Mouse (Mus musculus): Measurements from ENCODE around the gene Dus3l. TPM values are rescaled to one million over a fixed set of nuclear protein-coding genes. Genes with fewer than 3 reads are reported as not detected.

Dus3l gene
- polyA plus RNA-seq, 1 experiment from 2014 or later, result 46.7 TPM

- Histone ChIP-seq H3K9me3 (no peaks in the 10 kb centered on the region), H3K9ac (replicated peaks) (peak overlapping the region; percentile 69), H3K36me3 (no peaks in the 10 kb centered on the region), H3K4me1 (replicated peaks) (peaks cover 64% of the 10 kb centered on the region), H3K27ac (no peak overlapping the region), H3K4me2 (peak overlapping the region; percentile 97), H3K27me3 (peaks cover 63% of the 10 kb centered on the region), H3K4me3 (replicated peaks) (peak overlapping the region; percentile 62)
- 2% methylated on average over 46 of the region's 51 CpGs for WGBS
- no peak for ATAC-seq (ENCODE audit: insufficient number of reproducible peaks, insufficient read depth, low FRiP score, low TSS enrichment, low read depth)
These were observed 7.7 kb upstream of the Dus3l start for GRCm38 (mm10) chr17:56756703-56757399.

GRCm38 (mm10) chr17:56757416-56758123 is 7.0 kb upstream of the Dus3l start, which contains the start of gene Nrtn:
Nrtn (minus strand) TSS chr17:56757530.
- peak within 1 kb of the TSS; percentile 69 for H3K9ac ChIP-seq (replicated peaks)
- peaks cover 55% of the 10 kb centered on the region for H3K27me3 ChIP-seq
- WGBS, result under 1% methylated on average over 37 of the region's 48 CpGs
- H3K4me3 ChIP-seq (replicated peaks), result peak within 1 kb of the TSS; percentile 62
- H3K9me3 ChIP-seq, result no peaks in the 10 kb centered on the region
- peaks cover 69% of the 10 kb centered on the region for H3K4me1 ChIP-seq (replicated peaks)
- no peaks in the 10 kb centered on the region for H3K36me3 ChIP-seq
- H3K4me2 ChIP-seq, result peak within 1 kb of the TSS; percentile 97
- no peak within 1 kb of the TSS for H3K27ac ChIP-seq
- no peak for ATAC-seq (ENCODE audit: insufficient number of reproducible peaks, insufficient read depth, low FRiP score, low TSS enrichment, low read depth)

- peaks cover 50% of the 10 kb centered on the region for H3K27me3 ChIP-seq
- H3K27ac ChIP-seq, result no peak overlapping the region
- no peak for ATAC-seq (ENCODE audit: insufficient number of reproducible peaks, insufficient read depth, low FRiP score, low TSS enrichment, low read depth)
- no peaks in the 10 kb centered on the region for H3K36me3 ChIP-seq
- WGBS, result 6% methylated on average over 12 of the region's 12 CpGs
- H3K4me3 ChIP-seq (replicated peaks), result no peak overlapping the region
- H3K4me2 ChIP-seq, result peak overlapping the region; percentile 97; the same call in 1 of the 2 replicates
- peaks cover 74% of the 10 kb centered on the region for H3K4me1 ChIP-seq (replicated peaks)
- no peaks in the 10 kb centered on the region for H3K9me3 ChIP-seq
- no peak overlapping the region for H3K9ac ChIP-seq (replicated peaks)
These were observed 6.4 kb upstream of the Dus3l start for GRCm38 (mm10) chr17:56758132-56758531.

GRCm38 (mm10) chr17:56759261-56759660 is 5.3 kb upstream of the Dus3l start:
- WGBS, result 17% methylated on average over 7 of the region's 7 CpGs
- Histone ChIP-seq H3K27me3 (peaks cover 39% of the 10 kb centered on the region), H3K4me1 (replicated peaks) (peaks cover 66% of the 10 kb centered on the region), H3K36me3 (no peaks in the 10 kb centered on the region), H3K9ac (replicated peaks) (no peak overlapping the region), H3K4me2 (no peak overlapping the region; the same call in 1 of the 2 replicates), H3K27ac (no peak overlapping the region), H3K9me3 (no peaks in the 10 kb centered on the region), H3K4me3 (replicated peaks) (no peak overlapping the region)
- ATAC-seq (ENCODE audit: insufficient number of reproducible peaks, insufficient read depth, low FRiP score, low TSS enrichment, low read depth), result no peak

GRCm38 (mm10) chr17:56761077-56761476 is 3.5 kb upstream of the Dus3l start:
- no peak for ATAC-seq (ENCODE audit: insufficient number of reproducible peaks, insufficient read depth, low FRiP score, low TSS enrichment, low read depth)
- Histone ChIP-seq H3K4me3 (replicated peaks) (no peak overlapping the region), H3K27ac (peak overlapping the region; percentile 81; the same call in 1 of the 2 replicates), H3K9me3 (no peaks in the 10 kb centered on the region), H3K36me3 (no peaks in the 10 kb centered on the region), H3K4me1 (replicated peaks) (peaks cover 66% of the 10 kb centered on the region), H3K4me2 (no peak overlapping the region), H3K9ac (replicated peaks) (no peak overlapping the region), H3K27me3 (peaks cover 20% of the 10 kb centered on the region)
- WGBS, result 70% methylated on average over 3 of the region's 3 CpGs

- ATAC-seq (ENCODE audit: insufficient number of reproducible peaks, insufficient read depth, low FRiP score, low TSS enrichment, low read depth), result peak; percentile 7; the same call in 1 of the 2 replicates
These were observed 2.6 kb upstream of the Dus3l start for GRCm38 (mm10) chr17:56761991-56762410.

GRCm38 (mm10) chr17:56762769-56763731 is 1.5 kb upstream of the Dus3l start:
- Histone ChIP-seq H3K4me2 (peak overlapping the region; percentile 77), H3K9me3 (no peaks in the 10 kb centered on the region), H3K4me3 (replicated peaks) (0 out of 2 replicates have a peak overlapping the region, but pooled peaks have one; percentile 45), H3K9ac (replicated peaks) (no peak overlapping the region), H3K36me3 (peaks cover 17% of the 10 kb centered on the region), H3K4me1 (replicated peaks) (peaks cover 50% of the 10 kb centered on the region), H3K27ac (peak overlapping the region; percentile 81; the same call in 1 of the 2 replicates), H3K27me3 (peaks cover under 1% of the 10 kb centered on the region; the same call in 1 of the 2 replicates)
- WGBS, result 54% methylated on average over 27 of the region's 27 CpGs
- ATAC-seq (ENCODE audit: insufficient number of reproducible peaks, insufficient read depth, low FRiP score, low TSS enrichment, low read depth), result no peak

More at GRCm38 (mm10) chr17:56761991-56762410, 2.6 kb upstream of the Dus3l start:
- H3K9me3 ChIP-seq, result no peaks in the 10 kb centered on the region
- peak overlapping the region; percentile 77 for H3K4me2 ChIP-seq
- WGBS, result under 1% methylated on average over 20 of the region's 28 CpGs
- peak overlapping the region; percentile 59 for H3K9ac ChIP-seq (replicated peaks)
- H3K36me3 ChIP-seq, result peaks cover 7% of the 10 kb centered on the region; the same call in 1 of the 2 replicates
- H3K4me3 ChIP-seq (replicated peaks), result peak overlapping the region; percentile 45
- peaks cover 59% of the 10 kb centered on the region for H3K4me1 ChIP-seq (replicated peaks)
- H3K27me3 ChIP-seq, result peaks cover 11% of the 10 kb centered on the region
- H3K27ac ChIP-seq, result peak overlapping the region; percentile 81

GRCm38 (mm10) chr17:56763741-56764250 is 761 bp upstream of the Dus3l start:
- ATAC-seq (ENCODE audit: insufficient number of reproducible peaks, insufficient read depth, low FRiP score, low TSS enrichment, low read depth), result no peak
- H3K4me2 ChIP-seq, result no peak overlapping the region
- H3K9me3 ChIP-seq, result no peaks in the 10 kb centered on the region
- H3K36me3 ChIP-seq, result peaks cover 25% of the 10 kb centered on the region
- no peak overlapping the region for H3K9ac ChIP-seq (replicated peaks)
- H3K27me3 ChIP-seq, result no peaks in the 10 kb centered on the region
- peaks cover 44% of the 10 kb centered on the region for H3K4me1 ChIP-seq (replicated peaks)
- 79% methylated on average over 8 of the region's 8 CpGs for WGBS
- H3K4me3 ChIP-seq (replicated peaks), result peak overlapping the region; percentile 75; the same call in 1 of the 2 replicates
- no peak overlapping the region for H3K27ac ChIP-seq

GRCm38 (mm10) chr17:56765431-56765830 is 874 bp downstream of the Dus3l start:
- Histone ChIP-seq H3K9ac (replicated peaks) (peak overlapping the region; percentile 73), H3K27ac (peak overlapping the region; percentile 95), H3K4me3 (replicated peaks) (peak overlapping the region; percentile 75), H3K36me3 (peaks cover 41% of the 10 kb centered on the region), H3K27me3 (no peaks in the 10 kb centered on the region), H3K9me3 (no peaks in the 10 kb centered on the region), H3K4me2 (peak overlapping the region; percentile 77), H3K4me1 (replicated peaks) (peaks cover 28% of the 10 kb centered on the region)
- WGBS, result 57% methylated on average over 12 of the region's 12 CpGs
- ATAC-seq (ENCODE audit: insufficient number of reproducible peaks, insufficient read depth, low FRiP score, low TSS enrichment, low read depth), result no peak; the same call in 1 of the 2 replicates

- Histone ChIP-seq H3K9me3 (no peaks in the 10 kb centered on the region), H3K9ac (replicated peaks) (no peak overlapping the region), H3K4me1 (replicated peaks) (peaks cover 21% of the 10 kb centered on the region), H3K27me3 (no peaks in the 10 kb centered on the region), H3K27ac (no peak overlapping the region), H3K36me3 (peaks cover 54% of the 10 kb centered on the region), H3K4me3 (replicated peaks) (no peak overlapping the region), H3K4me2 (no peak overlapping the region)
- ATAC-seq (ENCODE audit: insufficient number of reproducible peaks, insufficient read depth, low FRiP score, low TSS enrichment, low read depth), result no peak
- WGBS, result 90% methylated on average over 27 of the region's 27 CpGs
These were observed 2.3 kb downstream of the Dus3l start for GRCm38 (mm10) chr17:56766631-56767405.
